Mouse (Mus musculus) skeletal muscle tissue, adult 2 months (tissue): ENCODE results near the gene Cmtm4.

Experiments used
- DNase-seq: peaks from one replicate; pipeline ENCODE4 v3.0.0-alpha.2; 2012; ENCODE audit warnings: low read depth, low spot score

Cmtm4 gene

DNA sequence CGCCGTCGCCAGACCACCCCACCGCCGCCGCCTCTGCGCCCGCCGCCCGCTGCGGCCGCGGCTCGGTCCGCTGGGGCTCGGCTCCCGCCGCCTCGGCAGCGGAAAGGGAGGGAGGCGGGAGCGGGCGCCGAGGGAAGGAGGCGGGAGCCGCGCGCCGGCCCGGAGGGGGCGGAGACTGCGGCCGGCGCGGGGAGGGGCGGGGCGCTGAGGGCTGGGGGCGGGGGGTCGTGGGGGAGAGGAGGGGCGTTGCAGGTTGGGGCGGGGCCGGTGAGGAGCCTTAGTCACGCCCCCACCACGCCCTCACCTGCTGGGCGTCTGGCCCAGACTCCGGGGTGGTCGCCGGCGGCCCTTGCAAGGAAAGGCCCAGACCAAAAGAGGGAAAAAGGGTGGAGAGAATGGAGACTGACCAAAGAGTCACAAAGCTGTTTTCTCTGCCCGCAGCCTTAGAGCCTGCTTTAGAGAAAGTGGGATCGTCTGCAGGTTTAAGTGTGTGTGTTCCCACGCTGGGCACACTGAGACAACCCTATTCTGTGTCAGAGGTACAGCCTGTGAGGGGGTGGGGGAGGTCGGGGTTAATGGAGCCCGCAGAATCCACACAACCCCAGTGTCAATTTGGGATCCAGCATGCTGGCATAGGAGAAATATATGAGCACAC lies at the start of gene Cmtm4:
Gene Cmtm4 (minus strand): TSS at position 105 of the 655 bp plus-strand sequence.
- no peak for DNase-seq

DNA sequence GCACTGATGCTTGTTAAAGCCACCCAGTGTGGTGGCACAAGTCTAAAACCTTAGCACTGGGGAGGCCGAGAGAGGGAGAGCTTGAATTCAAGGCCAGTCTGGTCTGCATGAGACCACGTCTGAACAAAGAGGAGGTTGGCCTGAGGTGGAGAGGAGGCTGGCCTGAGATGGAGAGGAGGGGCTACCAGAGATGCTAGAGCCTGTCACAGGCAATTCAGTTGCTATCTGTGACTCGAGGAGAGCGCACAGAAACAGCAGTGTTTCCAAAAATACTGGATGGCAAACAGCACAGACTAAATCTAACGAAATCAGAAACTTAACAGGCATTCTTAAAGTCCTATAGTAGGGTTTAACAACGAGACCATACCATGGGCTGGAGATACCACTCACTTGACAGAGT lies 49.6 kb upstream of the Cmtm4 start:
- DNase-seq = no peak

DNA sequence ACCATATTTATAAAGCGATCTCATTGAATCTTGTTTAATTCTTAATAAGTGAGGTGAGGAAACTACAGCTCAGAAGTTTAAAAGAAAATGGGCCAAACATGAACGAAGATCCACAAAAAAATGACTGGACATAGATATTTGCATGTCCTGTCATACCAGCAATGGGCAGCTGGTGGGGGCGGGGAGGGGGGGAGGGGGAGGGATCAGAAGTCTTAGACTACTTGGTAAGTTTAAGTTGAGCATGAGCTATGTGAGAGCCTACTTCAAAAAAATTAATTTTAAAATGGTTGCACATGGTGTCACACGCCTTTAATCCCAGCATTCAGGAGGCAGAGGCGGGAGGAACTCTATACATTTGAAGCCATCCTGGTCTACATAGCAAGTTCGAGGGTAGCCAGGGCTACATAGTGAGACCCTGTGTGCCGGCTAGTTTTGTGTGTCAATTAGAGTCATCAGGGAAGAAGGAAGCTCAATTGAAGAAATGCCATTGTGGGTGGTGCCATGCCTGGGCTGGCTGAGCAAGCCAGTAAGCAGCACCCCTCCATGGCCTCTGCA lies 47.6 kb upstream of the Cmtm4 start:
- no peak for DNase-seq

DNA sequence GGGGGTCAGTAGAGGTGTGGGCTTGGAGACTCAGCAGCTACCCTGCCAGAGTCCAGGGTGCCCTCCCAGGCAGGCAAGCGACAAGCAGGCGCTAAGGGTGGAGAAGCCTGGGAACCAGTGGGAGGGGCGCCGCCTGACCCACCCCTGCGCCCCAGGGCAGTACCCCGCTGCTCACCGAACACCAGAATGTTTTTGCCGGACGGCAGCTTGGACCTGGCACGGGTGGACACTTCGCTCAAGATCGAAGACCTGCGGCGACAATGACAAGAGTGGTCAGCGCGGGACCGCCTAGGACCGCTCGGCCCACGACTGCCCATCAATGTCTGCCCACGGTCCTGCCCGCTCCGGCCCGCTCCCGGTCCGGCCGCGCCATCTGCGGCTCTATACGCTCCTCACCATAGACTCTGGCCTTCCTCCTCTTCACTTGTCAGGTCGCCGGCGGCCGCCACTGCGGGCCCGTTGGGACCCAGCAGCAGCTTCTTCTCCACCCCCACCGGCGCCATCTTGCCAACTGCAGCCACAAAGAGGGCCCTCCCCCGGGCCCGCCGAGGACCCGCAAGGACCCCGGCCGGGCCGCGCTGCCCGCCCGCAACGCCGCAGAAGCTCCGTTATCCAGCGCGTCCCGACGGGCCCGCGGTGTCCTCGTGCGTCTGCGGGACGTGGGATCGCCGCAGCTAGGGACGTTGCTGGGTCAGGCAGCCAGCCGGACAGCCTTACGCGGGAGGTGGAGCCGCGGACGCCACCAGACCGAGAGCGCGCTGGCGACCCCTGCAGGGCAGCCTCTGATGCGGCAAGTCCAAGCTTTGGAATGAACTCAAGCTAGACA lies 46.9 kb upstream of the Cmtm4 start, which contains the start of gene Dync1li2:
Gene Dync1li2 (minus strand): TSS at position 749 of the 826 bp plus-strand sequence.
- peak; percentile 79 for DNase-seq

DNA sequence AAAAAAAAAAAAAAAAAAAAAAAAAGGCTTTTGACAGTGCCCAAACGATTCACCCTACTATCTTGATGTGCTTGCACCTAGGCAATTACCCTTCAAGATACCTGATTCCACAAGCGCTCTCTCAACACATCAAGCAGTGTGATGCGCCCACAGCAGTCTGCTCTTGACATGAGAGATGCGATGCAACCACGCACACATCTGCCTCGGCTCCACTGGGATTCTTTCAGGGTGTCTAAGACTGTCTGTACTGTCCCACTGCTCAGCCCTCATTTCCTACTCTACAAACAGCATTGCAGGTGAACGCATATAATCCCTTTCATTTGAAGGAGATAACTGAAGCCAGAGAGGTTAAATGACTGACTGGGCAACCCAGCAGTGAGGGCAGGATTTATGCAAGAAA lies 46.0 kb upstream of the Cmtm4 start:
- no peak for DNase-seq

DNA sequence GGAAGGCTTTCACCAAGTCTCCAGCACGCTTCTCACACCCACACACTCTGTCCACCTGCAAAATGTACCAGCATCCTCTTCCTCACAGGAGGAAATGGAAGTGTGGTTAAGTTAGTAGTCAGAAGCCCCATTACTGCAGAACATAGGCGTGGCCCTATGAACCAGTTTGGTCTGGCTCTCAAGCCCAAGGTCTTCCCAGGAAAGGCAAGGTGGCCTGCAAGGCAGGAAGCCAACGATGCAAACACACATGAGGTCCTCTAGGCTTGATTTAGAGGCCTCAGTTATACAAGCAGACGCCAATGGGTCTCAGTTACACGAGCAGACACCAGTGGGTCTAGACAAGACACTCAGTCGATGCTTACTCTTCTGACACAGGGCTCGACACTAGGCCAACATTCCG lies 43.9 kb upstream of the Cmtm4 start:
- DNase-seq = no peak

DNA sequence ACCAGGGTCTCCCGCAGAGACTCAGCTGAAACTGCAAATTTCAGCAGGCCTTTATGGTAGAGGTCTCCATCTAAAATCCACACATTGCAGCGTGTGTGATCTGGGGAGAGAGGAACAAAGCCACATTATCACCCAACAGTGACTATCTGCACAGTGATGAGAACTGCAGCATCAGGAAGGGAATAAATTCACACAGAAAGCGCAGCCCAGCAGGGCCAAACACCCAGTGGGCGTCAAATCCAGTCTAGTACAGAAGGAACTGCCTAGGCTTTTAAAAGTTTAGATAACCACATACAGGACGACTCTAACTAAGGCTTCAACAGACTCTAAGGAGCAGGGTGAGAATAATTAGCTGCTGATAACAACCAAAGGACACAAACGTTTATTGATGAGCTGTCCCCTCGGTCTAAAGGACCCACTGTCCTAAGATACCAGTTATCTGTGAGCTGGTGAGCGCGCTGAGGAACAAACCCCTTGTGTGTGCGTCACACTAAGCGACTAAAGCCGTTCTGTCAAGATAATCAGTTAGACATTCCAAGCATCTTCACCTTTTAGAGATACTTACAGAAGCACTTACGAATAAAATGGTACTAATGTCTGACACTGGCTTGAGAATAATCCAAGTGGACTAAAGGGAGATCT lies 42.0 kb upstream of the Cmtm4 start:
- no peak for DNase-seq

DNA sequence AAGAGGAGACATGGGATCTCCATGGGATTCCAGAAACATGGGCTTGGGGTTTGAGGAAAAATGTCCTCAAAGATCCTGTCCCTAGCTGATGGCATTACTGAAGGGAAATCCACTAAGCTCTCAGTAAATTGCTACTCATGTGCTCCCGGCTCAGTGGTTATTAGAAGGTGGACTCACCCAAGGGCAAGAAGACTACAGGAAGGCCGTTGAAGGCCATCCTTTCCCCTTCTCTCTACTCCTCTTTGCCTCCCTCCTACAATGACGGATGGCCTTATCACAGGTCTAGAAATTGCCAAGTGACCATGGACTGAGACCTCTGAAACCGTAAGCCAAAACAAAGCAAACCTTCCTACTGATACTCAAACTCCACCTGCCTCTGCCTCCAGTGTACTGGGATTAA lies 41.0 kb upstream of the Cmtm4 start:
- no peak for DNase-seq

DNA sequence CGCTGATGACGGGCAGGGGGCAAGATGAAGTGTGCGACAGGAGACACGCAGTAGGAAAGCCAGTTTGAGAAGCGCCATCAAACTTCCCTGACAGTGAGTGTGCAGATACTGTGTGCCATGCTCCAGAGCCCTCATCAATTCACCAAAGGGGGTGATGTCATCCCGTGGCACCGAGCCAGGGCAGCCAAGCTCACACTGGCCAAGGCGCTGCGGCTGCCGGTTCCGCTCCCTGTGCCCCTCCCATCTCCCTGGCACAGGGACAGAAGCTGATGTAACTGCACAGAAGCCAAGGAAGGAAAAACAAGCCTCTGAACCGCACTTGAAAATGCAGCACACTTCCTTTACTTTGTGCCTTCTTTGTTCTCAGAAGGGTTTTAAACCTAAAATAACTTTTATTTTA lies 40.4 kb upstream of the Cmtm4 start:
- DNase-seq = peak; percentile 97

DNA sequence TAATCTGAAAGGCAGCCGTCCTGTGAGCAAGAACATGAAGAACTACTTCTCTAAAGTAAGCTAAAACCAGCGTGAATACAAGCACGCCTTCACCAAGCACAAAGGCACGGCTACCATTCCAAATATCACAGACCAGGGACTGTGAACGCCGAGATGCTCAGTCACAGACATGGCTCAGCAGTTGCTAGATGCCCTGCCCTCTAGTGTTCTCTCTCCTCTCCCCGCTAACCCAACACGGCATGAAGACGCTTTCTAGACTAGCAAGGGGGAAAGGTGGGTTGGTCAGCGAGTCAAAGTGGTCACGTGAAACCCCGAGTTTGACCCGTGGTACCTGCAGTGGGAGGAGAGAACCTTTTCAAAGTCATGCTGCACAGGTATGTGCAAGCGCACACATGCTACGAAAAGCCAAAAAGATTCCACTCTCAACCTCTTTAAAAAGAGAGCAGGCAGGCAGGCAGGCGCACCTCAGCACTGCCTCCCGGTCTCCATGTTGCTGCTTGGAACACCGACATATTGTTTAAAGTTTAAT lies 39.3 kb upstream of the Cmtm4 start:
- no peak for DNase-seq

DNA sequence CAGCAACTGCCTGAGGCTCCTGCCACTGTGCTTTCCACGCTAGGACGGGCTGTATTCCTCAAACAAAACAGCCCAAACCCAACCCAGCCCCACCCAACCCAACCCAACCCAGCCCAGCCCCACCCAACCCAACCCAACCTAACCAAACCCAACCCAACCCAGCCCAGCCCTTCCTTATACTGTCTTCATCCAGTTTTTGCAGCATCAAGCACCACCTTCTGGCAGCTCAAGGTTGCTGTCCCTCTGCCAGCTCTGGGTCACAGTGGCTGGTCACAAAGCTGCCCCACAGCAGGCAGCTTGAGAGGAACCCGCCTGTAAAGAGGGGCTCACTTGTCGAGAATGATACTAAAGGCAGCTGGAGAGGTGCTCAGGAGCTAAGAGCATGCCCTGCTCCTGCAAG lies 38.7 kb upstream of the Cmtm4 start:
- no peak for DNase-seq

DNA sequence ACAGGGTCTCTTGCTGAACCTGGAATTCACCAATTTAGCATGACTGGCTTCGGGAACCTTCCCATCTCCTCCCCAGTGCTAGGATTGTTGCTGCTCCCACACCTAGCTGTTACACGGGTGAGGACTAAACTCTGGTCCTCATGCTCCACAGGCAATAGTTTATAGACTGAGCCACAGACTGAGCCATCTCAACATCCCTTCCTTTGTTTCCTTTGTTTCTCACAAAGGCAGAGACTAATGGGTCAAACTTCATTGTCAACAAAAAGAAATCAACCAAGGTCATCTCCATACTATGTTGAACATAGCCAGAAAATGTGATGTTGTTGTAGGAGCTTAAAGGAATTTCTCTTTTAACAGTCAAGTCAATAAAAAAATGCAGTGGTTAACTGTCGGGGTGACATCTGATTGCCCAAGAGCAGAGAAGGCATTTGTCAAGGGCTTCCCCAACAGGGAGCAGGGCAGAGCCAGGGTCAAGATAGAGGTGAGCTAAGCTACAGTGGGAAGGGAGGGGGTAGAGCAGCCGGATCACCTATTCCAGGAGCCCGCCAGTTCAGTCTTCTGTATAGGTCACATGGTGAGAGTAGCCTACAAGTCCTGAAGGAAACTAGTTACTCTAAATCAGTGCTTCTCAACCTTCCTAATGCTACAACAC lies 37.7 kb upstream of the Cmtm4 start:
- DNase-seq = no peak

DNA sequence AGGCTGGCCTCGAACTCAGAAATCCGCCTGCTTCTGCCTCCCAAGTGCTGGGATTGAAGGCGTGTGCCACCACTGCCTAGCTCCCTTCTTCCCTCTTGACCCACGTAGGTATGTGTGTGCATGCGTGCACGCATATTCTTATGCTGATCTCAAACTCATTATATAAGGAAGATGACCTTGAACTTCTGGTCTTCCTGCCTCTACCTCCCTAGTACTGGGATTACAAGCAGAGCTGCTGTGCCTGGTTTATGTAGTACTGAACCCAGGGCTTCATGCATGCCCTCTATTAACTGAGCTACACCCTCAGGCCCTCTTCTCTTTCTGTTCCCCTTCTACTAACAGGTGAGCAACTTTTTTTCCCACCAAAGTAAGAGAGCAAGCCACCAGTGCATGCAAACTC lies 37.0 kb upstream of the Cmtm4 start:
- no peak for DNase-seq

DNA sequence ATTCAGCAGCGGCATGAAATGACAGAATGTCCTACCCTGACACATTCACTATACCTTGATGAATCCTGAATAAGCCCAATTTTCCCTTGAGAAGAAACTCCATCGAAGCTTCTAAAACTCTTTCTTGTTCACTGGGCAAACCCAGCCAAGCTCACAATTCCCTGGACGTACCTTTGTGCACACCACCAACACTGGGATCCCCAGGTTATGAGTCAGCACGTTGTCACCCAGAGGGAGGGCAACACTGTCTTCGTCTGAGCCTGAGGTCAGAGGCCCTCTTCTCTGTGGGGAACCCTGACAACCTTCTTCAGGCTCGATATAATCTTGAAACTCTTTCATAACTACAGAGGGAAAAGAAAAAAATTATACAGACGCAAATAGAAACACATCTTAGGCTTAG lies 34.6 kb upstream of the Cmtm4 start:
- DNase-seq = no peak

DNA sequence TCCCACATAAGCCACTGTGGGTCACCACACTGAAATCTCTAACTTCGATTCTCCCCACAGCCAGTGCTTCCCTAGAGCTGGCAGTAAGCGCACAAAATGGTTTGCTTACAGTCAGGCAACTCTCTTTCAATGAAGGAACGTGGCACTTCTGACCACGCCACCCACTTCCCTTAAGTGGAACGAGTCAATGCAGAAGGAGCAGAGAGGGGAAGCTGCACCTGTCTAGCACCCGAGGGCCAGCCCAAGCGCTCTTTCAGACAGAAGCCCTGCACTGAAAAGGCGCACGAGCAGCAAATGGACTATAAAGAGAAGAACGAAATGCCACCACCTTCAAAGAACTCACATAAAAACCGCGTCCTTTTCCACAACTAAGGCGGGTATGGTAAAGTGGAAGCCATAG lies 32.1 kb upstream of the Cmtm4 start:
- no peak for DNase-seq

DNA sequence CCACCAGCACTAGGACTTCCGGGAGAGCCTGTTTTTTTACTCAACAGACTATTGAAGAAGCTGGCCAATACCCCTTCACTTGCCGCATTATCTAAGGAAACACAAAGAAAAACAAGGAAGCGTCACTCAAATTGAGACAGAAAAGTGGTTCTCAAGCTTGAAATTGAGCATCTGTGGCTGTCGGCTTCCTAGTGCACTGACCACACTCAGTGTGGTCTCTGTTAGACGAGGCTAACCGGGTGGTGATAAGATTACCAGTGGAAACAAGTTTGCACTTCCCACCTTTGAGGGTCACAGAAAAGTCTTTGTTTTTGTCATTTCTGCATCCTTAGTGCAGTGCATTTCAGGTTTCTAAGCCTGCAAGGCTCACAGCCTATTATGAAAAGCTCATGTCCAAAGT lies 26.7 kb upstream of the Cmtm4 start:
- DNase-seq = no peak

DNA sequence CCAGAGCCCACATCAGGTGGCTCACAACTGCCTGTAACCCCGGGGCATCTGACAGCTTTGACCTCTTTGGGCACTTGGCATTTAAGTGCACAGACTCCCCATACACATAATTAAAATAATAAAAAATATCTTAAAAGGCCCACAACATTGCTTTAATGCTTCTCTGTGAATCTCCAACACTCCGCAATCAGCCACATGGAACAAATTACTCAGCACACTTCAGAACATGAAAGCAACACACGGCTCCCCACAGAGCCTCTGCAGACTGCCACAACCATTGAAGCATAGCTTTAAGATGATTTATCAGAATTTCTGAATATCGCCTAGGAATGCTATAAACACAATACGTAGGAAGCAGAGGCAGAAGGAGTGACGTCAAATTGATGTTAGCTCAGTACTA lies 20.4 kb upstream of the Cmtm4 start:
- DNase-seq = no peak

DNA sequence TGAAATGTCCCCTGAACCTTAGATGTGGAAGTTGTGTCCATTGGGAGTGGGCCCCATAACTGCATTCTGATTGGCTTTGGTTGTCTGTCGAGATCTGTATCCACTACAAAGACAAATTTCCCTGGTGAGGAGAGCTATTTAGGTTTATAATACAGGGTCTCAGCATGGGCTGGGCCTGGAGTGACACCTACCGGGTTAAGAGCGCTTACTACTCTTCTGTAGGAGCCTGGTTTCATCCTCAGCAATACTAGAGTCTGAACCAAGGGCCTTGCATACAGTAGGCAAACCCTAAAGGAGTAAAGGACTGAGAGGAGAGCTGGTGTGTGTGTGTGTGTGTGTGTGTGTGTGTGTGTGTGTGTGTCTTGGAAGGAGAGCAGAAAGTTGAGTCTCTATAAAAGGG lies 18.6 kb upstream of the Cmtm4 start:
- DNase-seq = no peak

DNA sequence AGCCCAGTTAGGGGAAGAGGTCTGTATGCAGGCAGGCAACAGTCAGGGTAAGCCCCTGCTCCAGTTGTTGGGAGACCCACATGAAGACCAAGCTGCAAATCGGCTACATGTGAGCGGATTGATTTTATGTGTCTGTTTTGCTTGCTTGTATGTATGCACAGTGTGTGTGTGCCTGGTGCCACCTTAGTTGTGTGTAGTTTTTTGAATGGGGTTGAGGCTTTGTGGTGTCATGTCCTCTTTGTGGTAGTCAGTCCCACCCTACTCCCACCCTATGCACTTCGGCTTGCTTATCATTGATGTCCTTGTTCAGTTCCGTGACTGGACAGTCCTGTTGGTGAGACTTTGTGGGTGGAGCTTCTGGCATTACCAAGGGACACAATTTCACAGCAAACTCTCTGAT lies 18.2 kb upstream of the Cmtm4 start:
- DNase-seq = no peak

DNA sequence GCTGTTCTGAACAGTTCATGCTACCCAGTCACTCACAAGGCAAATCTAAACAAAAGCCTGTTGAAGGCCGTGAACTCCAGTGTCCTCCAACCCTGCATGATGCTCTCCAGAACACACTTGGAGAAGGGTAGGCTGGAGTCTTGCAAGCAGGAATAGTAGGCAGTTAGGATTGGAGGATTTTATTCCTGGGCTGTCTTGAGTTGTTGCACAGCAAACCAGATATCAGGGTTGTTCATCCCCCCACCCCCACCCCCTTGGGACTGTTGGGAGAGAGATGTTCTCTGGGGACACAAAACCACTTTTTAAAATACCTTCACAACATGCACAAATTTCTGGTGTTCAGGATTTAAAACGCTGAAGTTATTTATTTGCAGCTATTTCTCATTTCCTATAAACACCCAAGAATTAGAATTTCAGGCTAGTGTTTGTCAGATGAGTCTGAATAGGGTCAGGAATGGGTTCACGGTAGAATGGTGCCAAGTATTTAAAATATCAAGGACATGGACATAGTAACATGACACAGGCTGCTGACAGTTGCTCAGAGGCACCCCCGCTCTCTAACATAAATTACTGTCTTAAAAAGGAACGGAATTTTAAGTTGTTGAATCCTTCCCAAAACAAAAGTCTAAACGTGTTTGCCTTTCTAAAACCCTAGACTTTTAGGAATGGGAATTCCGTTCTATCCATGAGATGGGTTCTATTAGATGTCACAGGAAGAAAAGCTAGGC lies 17.4 kb upstream of the Cmtm4 start:
- no peak for DNase-seq

DNA sequence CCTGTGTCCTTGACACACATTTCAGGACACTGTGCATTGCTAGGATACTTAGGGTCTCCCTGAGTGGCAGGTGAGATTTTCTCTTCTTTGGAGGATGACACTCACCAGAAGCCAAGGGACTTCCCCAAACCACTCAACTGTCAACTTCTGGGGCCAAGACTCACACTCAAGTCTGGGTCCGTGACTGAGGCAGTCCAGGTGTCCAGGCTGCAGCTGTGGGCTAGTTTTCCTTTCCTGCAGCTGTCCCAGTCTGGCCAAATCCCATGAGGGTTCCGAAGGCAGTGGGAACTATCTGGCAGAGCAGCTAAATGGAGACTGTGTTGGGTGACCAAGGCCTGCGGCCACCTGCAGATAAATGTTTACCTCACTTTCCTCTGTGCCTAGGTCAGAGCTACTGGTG lies 16.4 kb upstream of the Cmtm4 start:
- no peak for DNase-seq
